Mouse (Mus musculus): ENCODE data around the gene Ncoa1. TPM values are rescaled to one million over a fixed set of nuclear protein-coding genes. Genes with fewer than 3 reads are reported as not detected.

The Ncoa1 gene
- polyA plus RNA-seq (2014; fragmentation: Illumina TruSeq; extraction: RNeasy Lipid Tissue Mini Kit (QIAGEN cat#74804); ENCODE audit: low read depth, low replicate concordance) = 18.3 TPM

DNA sequence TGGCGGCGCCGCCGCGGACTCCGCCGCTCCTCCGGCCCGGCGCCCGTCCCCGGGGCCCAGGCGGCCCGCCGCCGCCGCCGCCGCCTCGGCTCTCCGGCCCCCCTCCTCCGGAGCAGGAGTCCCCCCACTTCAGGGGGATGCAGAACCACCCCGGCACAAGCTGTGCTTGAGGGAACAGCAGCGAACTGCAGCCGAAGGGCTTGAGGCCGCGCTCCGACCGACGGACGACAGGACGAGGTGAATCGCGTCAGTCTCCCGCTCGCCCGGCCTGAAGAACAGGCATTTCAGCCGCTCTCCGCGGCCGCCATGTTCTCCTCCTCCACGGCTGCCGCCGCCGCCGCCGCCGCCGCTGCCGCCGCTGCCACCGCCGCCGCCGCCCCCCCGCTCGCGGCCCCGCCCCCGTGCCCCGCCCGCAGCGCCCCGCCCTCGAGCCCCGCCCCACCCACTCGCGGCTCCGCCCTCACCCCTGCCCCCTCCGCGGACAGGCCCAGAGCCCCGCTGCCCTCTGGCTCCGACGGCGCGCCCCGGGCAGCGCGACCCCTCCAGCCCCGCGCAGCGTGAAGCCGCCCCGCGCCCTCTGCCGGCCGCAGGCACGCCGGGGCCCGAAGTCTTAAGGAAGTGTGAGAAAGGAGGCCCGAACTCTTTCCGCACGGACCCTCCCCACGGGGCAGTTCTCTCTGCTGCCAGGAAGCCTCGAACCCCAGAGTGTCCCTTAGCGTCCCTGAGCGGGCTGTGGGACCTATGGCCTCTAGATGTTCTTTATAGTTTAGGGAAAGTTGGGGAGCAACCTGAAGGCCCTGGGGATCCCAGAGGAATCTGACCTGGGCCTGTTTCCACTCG lies at the start of gene Ncoa1:
TSS of gene Ncoa1 (minus strand) at position 351 of the 840 bp plus-strand sequence.

DNA sequence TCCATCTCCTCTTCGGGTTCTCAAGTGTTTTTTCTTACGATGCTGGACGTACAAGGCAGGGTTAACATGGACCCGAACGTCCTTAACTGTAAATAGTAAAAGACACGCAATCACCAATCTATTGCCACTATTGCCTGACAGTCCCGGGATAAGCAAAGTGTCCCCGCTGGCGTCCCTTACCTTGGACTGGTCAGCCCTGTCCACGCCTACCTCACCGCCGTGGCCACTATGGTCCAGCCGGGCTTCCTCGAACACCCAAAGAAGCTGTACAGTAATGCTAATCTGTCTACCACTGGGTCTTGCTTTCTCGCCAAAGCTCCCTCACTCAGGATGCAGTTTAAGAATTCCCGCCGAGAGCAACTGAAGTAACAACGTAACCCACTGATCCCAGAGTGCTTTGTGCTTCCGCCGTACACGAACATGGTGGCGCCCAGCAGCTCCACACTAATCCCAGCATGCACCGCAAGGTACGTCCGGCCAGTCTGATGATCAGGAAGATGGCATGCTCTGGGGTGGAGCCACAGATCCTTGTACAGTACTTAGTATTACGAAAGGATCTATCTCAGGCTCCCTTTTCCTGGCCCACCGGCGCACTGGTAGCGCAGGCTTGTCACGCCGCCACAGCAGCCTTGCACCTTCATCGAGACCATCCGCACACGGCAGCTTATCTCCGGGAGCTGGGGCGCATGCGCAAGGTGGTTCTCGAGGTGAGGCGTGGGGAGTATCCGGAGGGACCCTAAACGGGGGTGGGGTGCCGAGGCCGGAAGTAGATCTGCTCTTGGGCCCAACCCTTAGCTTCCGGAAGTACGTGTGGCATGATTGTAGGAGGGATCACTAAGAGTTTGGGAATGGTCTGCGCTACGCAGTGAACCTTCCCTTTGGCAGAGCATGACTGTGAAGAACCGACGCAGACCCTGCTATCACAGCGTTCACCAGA lies 243.1 kb downstream of the Ncoa1 start, which contains the start of the genes Ptrhd1 and Cenpo:
TSS of gene Ptrhd1 (plus strand) at position 456 of the 937 bp plus-strand sequence.
TSS of gene Cenpo (minus strand) at position 723 of the 937 bp plus-strand sequence.

Other genes starting within 250 kb of the Ncoa1 start
- gene Ptrhd1, start 243.2 kb downstream of the Ncoa1 start, polyA plus RNA-seq (2014; fragmentation: Illumina TruSeq; extraction: RNeasy Lipid Tissue Mini Kit (QIAGEN cat#74804); ENCODE audit: low read depth, low replicate concordance) = 2.8 TPM
- 4.2 TPM for gene Cenpo, start 242.9 kb downstream of the Ncoa1 start, polyA plus RNA-seq (2014; fragmentation: Illumina TruSeq; extraction: RNeasy Lipid Tissue Mini Kit (QIAGEN cat#74804); ENCODE audit: low read depth, low replicate concordance)
- 36.7 TPM for gene Itsn2, start 115.5 kb upstream of the Ncoa1 start, polyA plus RNA-seq (2014; fragmentation: Illumina TruSeq; extraction: RNeasy Lipid Tissue Mini Kit (QIAGEN cat#74804); ENCODE audit: low read depth, low replicate concordance)
- not detected for gene Gm3625, start 115.7 kb upstream of the Ncoa1 start, polyA plus RNA-seq (2014; fragmentation: Illumina TruSeq; extraction: RNeasy Lipid Tissue Mini Kit (QIAGEN cat#74804); ENCODE audit: low read depth, low replicate concordance)

Data from heart, adult 10 weeks (tissue).